Mouse (Mus musculus): ENCODE results near the gene Lhx8. TPM values are rescaled to one million over a fixed set of nuclear protein-coding genes. Genes with fewer than 3 reads are reported as not detected.

Gene Lhx8
- polyA plus RNA-seq, 1 experiment from 2014 or later = not detected

DNA sequence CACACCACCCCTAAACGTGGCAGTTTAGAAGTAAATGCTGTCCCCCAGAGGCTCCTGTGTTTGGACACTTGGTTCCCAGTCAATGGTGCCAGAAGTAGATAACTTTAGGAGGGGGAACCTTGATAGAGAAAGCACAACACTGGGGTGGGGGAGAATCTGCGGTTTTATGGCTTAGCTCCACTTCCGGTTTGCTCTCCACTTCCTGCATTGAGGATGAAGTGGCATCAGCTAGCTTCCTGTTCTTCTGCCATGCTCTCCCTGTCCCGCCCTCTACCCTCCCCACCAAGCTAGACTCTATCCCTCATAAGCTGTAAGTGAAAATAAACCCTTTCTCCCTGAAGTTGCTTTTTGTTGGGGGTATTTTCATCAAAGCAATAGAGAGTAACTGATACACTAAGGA lies 29.4 kb downstream of the Lhx8 start:
- Histone ChIP-seq H3K4me1 (ENCODE audit: insufficient read depth) (no peaks in the 10 kb centered on the region), H3K9me3 (ENCODE audit: low read length) (no peaks in the 10 kb centered on the region), H3K27me3 (ENCODE audit: insufficient read depth, low read length) (no peaks in the 10 kb centered on the region), H3K36me3 (replicated peaks; ENCODE audit: insufficient read depth, low read length) (no peaks in the 10 kb centered on the region), H3K4me3 (ENCODE audit: low read depth, low read length) (no peak overlapping the region), H3K27ac (ENCODE audit: low read depth) (no peak overlapping the region), H3K9ac (replicated peaks) (no peak overlapping the region), H3K4me2 (ENCODE audit: low read depth, low read length) (no peak overlapping the region)
- no peak for DNase-seq
- no peak for TF ChIP-seq CTCF (IDR thresholded peaks at IDR 0.05; ENCODE audit: low read depth)
- no peak for TF ChIP-seq EP300 (IDR thresholded peaks at IDR 0.05; ENCODE audit: low read depth)
- 48% methylated on average over 4 of the region's 4 CpGs for WGBS (ENCODE audit: insufficient replicate concordance)
- no peak for ATAC-seq

DNA sequence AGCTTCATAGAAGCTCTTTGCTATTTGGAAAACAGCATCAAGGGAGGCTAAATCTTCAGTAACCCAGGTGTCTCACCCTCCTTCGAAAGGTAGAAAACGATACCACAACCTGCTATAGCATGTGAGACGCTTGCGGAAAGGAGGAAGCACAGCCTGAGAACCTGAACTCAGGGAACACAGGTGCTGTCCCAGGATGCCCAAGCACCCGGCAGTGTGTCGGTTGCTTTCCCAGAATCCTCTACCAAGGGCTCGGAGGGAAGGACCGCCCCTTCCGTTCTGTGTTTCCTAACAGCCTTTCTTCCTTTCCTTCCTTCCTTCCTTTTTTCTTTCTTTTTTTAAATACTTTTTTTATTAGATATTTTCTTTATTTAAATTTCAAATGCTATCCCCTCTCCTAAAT lies 30.5 kb downstream of the Lhx8 start:
- no peak overlapping the region for H3K4me2 ChIP-seq (ENCODE audit: low read depth, low read length)
- 81% methylated on average over 9 of the region's 9 CpGs for WGBS (ENCODE audit: insufficient replicate concordance)
- no peaks in the 10 kb centered on the region for H3K9me3 ChIP-seq (ENCODE audit: low read length)
- no peaks in the 10 kb centered on the region for H3K4me1 ChIP-seq (ENCODE audit: insufficient read depth)
- DNase-seq = no peak
- H3K27me3 ChIP-seq (ENCODE audit: insufficient read depth, low read length) = no peaks in the 10 kb centered on the region
- no peak for ATAC-seq
- no peak overlapping the region for H3K27ac ChIP-seq (ENCODE audit: low read depth)
- H3K9ac ChIP-seq (replicated peaks) = no peak overlapping the region
- no peak for TF ChIP-seq EP300 (IDR thresholded peaks at IDR 0.05; ENCODE audit: low read depth)
- no peak for TF ChIP-seq CTCF (IDR thresholded peaks at IDR 0.05; ENCODE audit: low read depth)
- no peak overlapping the region for H3K4me3 ChIP-seq (ENCODE audit: low read depth, low read length)
- no peaks in the 10 kb centered on the region for H3K36me3 ChIP-seq (replicated peaks; ENCODE audit: insufficient read depth, low read length)

- ATAC-seq (no peak), DNase-seq (no peak)
- H3K9ac ChIP-seq (replicated peaks) = no peak overlapping the region
- H3K27ac ChIP-seq (ENCODE audit: low read depth) = no peak overlapping the region
- no peaks in the 10 kb centered on the region for H3K4me1 ChIP-seq (ENCODE audit: insufficient read depth)
- H3K4me3 ChIP-seq (ENCODE audit: low read depth, low read length) = no peak overlapping the region
- H3K36me3 ChIP-seq (replicated peaks; ENCODE audit: insufficient read depth, low read length) = no peaks in the 10 kb centered on the region
- H3K27me3 ChIP-seq (ENCODE audit: insufficient read depth, low read length) = no peaks in the 10 kb centered on the region
- no peak for TF ChIP-seq EP300 (IDR thresholded peaks at IDR 0.05; ENCODE audit: low read depth)
- TF ChIP-seq CTCF (IDR thresholded peaks at IDR 0.05; ENCODE audit: low read depth) = no peak
- no peak overlapping the region for H3K4me2 ChIP-seq (ENCODE audit: low read depth, low read length)
- no peaks in the 10 kb centered on the region for H3K9me3 ChIP-seq (ENCODE audit: low read length)
Observed at GRCm38 (mm10) chr3:154298490-154298889, 32.0 kb downstream of the Lhx8 start.

- no peak overlapping the region for H3K9ac ChIP-seq (replicated peaks)
- ATAC-seq = no peak
Observed at GRCm38 (mm10) chr3:154297499-154297898, 33.0 kb downstream of the Lhx8 start.

GRCm38 (mm10) chr3:154294924-154295834 lies 35.3 kb downstream of the Lhx8 start:
- WGBS (ENCODE audit: insufficient replicate concordance) = 82% methylated on average over 17 of the region's 17 CpGs
- no peak overlapping the region for H3K4me2 ChIP-seq (ENCODE audit: low read depth, low read length)
- no peaks in the 10 kb centered on the region for H3K4me1 ChIP-seq (ENCODE audit: insufficient read depth)
- DNase-seq (no peak), ATAC-seq (no peak)
- TF ChIP-seq CTCF (IDR thresholded peaks at IDR 0.05; ENCODE audit: low read depth) (no peak), EP300 (IDR thresholded peaks at IDR 0.05; ENCODE audit: low read depth) (no peak)
- no peaks in the 10 kb centered on the region for H3K36me3 ChIP-seq (replicated peaks; ENCODE audit: insufficient read depth, low read length)
- no peaks in the 10 kb centered on the region for H3K9me3 ChIP-seq (ENCODE audit: low read length)
- no peak overlapping the region for H3K9ac ChIP-seq (replicated peaks)
- no peak overlapping the region for H3K4me3 ChIP-seq (ENCODE audit: low read depth, low read length)
- no peaks in the 10 kb centered on the region for H3K27me3 ChIP-seq (ENCODE audit: insufficient read depth, low read length)
- H3K27ac ChIP-seq (ENCODE audit: low read depth) = no peak overlapping the region

More at GRCm38 (mm10) chr3:154297499-154297898, 33.0 kb downstream of the Lhx8 start:
- no peak for DNase-seq
- Histone ChIP-seq H3K4me3 (ENCODE audit: low read depth, low read length) (no peak overlapping the region), H3K36me3 (replicated peaks; ENCODE audit: insufficient read depth, low read length) (no peaks in the 10 kb centered on the region), H3K9me3 (ENCODE audit: low read length) (no peaks in the 10 kb centered on the region), H3K27me3 (ENCODE audit: insufficient read depth, low read length) (no peaks in the 10 kb centered on the region), H3K4me2 (ENCODE audit: low read depth, low read length) (no peak overlapping the region), H3K27ac (ENCODE audit: low read depth) (no peak overlapping the region), H3K4me1 (ENCODE audit: insufficient read depth) (no peaks in the 10 kb centered on the region)
- 42% methylated on average over 6 of the region's 6 CpGs for WGBS (ENCODE audit: insufficient replicate concordance)
- TF ChIP-seq EP300 (IDR thresholded peaks at IDR 0.05; ENCODE audit: low read depth) (no peak), CTCF (IDR thresholded peaks at IDR 0.05; ENCODE audit: low read depth) (no peak)

DNA sequence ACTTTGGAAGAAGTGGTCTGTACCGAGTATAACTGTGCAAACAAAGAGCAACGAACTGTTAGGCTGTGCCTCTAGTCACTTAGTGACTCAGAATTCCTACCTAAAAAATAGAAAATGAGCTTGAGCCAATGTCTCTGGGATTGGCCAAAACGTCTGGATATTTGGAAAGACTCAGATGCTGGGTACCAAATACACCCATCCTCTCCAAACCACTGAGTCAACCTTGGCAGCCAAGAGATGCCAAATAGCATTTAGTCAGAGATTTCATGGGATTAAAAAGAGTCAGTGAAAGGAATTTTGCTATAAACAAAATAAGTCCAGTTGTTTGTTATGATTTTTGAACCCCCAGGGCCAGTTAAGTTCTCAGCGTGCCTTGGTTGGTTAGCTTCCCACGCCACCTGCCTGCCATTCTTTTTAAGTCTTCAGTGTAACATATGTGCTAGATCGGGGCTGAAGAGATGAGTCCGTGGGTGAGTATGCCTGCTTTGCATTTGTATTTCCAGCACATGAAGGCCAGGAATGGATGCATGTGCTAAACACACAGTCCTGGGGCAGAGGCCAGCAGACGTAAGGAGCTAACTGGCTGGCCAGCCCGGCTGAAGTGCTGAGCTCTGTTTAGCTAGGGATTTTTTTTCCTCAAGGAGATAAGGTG lies 36.5 kb downstream of the Lhx8 start:
- Histone ChIP-seq H3K27ac (ENCODE audit: low read depth) (no peak overlapping the region), H3K9me3 (ENCODE audit: low read length) (no peaks in the 10 kb centered on the region), H3K4me3 (ENCODE audit: low read depth, low read length) (no peak overlapping the region), H3K36me3 (replicated peaks; ENCODE audit: insufficient read depth, low read length) (no peaks in the 10 kb centered on the region), H3K9ac (replicated peaks) (no peak overlapping the region), H3K4me1 (ENCODE audit: insufficient read depth) (no peaks in the 10 kb centered on the region), H3K4me2 (ENCODE audit: low read depth, low read length) (no peak overlapping the region), H3K27me3 (ENCODE audit: insufficient read depth, low read length) (no peaks in the 10 kb centered on the region)
- WGBS (ENCODE audit: insufficient replicate concordance) = 67% methylated on average over 9 of the region's 9 CpGs
- DNase-seq (no peak), ATAC-seq (no peak)
- TF ChIP-seq CTCF (IDR thresholded peaks at IDR 0.05; ENCODE audit: low read depth) (no peak), EP300 (IDR thresholded peaks at IDR 0.05; ENCODE audit: low read depth) (no peak)

Measured in liver, postnatal 0 days (tissue).